Comparison of ENCODE assay signal across 25 mouse cellular contexts in the genomic region with DNA sequence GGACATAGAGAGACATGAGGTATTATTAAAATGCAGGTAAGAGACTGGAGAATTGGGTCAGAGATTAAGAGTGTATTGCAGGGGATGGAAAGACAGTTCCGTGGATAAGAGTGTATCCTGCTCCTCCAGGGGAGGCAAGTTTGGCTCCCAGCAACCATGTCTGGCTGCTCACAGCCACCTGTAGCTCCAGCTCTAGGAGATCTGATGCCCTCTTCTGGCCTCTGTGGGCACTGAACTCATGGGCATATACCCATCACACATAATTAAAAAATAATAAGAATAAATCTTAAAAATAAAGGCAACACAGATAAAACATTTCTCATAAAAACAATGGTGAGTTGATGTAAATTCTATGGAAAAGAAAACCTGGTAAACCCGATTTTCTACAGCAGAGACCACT.
DNase-seq lines count a peak whose midpoint lies in the region; ATAC-seq and TF ChIP-seq lines count a peak whose summit lies in the region.
"Had no signal": no experiment of that assay in that cellular context is flagged by ENCODE, and none has a peak within 500 bp of the region (broad histone marks: within the 10 kb centered on the region; RNA-seq: fewer than 3 reads in every experiment).

No protein-coding gene starts in this region.

- WGBS in intestine, postnatal 0 days: 82% methylated on average over 2 of the region's 2 CpGs
- WGBS in intestine, embryonic 15.5 days: 91% methylated on average over 2 of the region's 2 CpGs
- WGBS in liver, embryonic 14.5 days (ENCODE audit: insufficient replicate concordance): 56% methylated on average over 2 of the region's 2 CpGs
- 84% methylated on average over 2 of the region's 2 CpGs for WGBS in liver, embryonic 11.5 days

- H3K27me3 ChIP-seq in intestine, postnatal 0 days (replicated peaks; ENCODE audit: control insufficient read depth, insufficient read depth, low read length): no peaks in the 10 kb centered on the region
- H3K27me3 ChIP-seq in intestine, embryonic 15.5 days (replicated peaks): no peaks in the 10 kb centered on the region
- no peaks in the 10 kb centered on the region for H3K27me3 ChIP-seq in liver, embryonic 14.5 days (ENCODE audit: control insufficient read depth, insufficient read depth, low read length)
- H3K27me3 ChIP-seq in liver, embryonic 11.5 days (replicated peaks; ENCODE audit: control insufficient read depth, insufficient read depth, low read length): no peaks in the 10 kb centered on the region
- peaks cover 0 to 4% of the 10 kb centered on the region in 2 experiments; a peak in 2 of 4 replicates for H3K27me3 ChIP-seq in MEL (ENCODE audit: control insufficient read depth in 1 of 2, insufficient read depth in 2 of 2, low read length in 2 of 2)
- H3K27me3 ChIP-seq: embryonic facial prominence, embryonic 12.5 days; embryonic facial prominence, embryonic 15.5 days; hindbrain, embryonic 13.5 days had no signal

- no peaks in the 10 kb centered on the region for H3K36me3 ChIP-seq in intestine, postnatal 0 days (ENCODE audit: control insufficient read depth, insufficient read depth)
- H3K36me3 ChIP-seq in intestine, embryonic 15.5 days: no peaks in the 10 kb centered on the region
- H3K36me3 ChIP-seq in liver, embryonic 14.5 days (replicated peaks; ENCODE audit: control insufficient read depth, insufficient read depth, low read depth): no peaks in the 10 kb centered on the region
- no peaks in the 10 kb centered on the region for H3K36me3 ChIP-seq in liver, embryonic 11.5 days (ENCODE audit: control insufficient read depth, insufficient read depth, low read length)
- H3K36me3 ChIP-seq in MEL (ENCODE audit: control insufficient read depth in 1 of 2, insufficient read depth in 2 of 2, low read length in 2 of 2): no peaks in the 10 kb centered on the region
- H3K36me3 ChIP-seq: embryonic facial prominence, embryonic 12.5 days; embryonic facial prominence, embryonic 15.5 days; hindbrain, embryonic 13.5 days had no signal

- peak; percentile 58 for TF ChIP-seq RAD21 in MEL (IDR thresholded peaks at IDR 0.05; ENCODE audit: low read depth, low read length)

- no peaks in the 10 kb centered on the region for H3K4me1 ChIP-seq in intestine, postnatal 0 days (replicated peaks; ENCODE audit: control insufficient read depth, insufficient read depth, low read length)
- no peaks in the 10 kb centered on the region for H3K4me1 ChIP-seq in intestine, embryonic 15.5 days (replicated peaks)
- H3K4me1 ChIP-seq in liver, embryonic 14.5 days (replicated peaks; ENCODE audit: control insufficient read depth in 2 of 2, insufficient read depth in 2 of 2, low read length in 1 of 2): no peaks in the 10 kb centered on the region
- no peaks in the 10 kb centered on the region for H3K4me1 ChIP-seq in liver, embryonic 11.5 days (replicated peaks; ENCODE audit: control insufficient read depth, insufficient read depth, low read length)
- peaks cover 0 to 2% of the 10 kb centered on the region in 2 experiments; a peak in 1 of 4 replicates for H3K4me1 ChIP-seq in MEL (ENCODE audit: control insufficient read depth in 1 of 2, insufficient read depth in 2 of 2, low read length in 2 of 2)

- no peaks in the 10 kb centered on the region for H3K9me3 ChIP-seq in intestine, postnatal 0 days (ENCODE audit: control insufficient read depth)
- H3K9me3 ChIP-seq in intestine, embryonic 15.5 days: no peaks in the 10 kb centered on the region
- no peaks in the 10 kb centered on the region for H3K9me3 ChIP-seq in liver, embryonic 14.5 days (ENCODE audit: control insufficient read depth, low read length)
- H3K9me3 ChIP-seq in liver, embryonic 11.5 days (ENCODE audit: control insufficient read depth, low read length): no peaks in the 10 kb centered on the region
- H3K9me3 ChIP-seq in MEL (replicated peaks; ENCODE audit: insufficient read depth, low read length): no peaks in the 10 kb centered on the region
- H3K9me3 ChIP-seq: embryonic facial prominence, embryonic 12.5 days; embryonic facial prominence, embryonic 15.5 days; hindbrain, embryonic 10.5 days; hindbrain, embryonic 13.5 days had no signal

- no peak for DNase-seq in liver, embryonic 14.5 days (ENCODE audit: low read depth in 3 of 3, low spot score in 3 of 3)
- no peak for DNase-seq in liver, embryonic 11.5 days (ENCODE audit: low spot score)
- DNase-seq in MEL (ENCODE audit: low read depth, low spot score) (peak; percentile 47), MN1 (ENCODE audit: low spot score) (no peak)
- no peak for DNase-seq in frontal cortex, postnatal 10 days (ENCODE audit: low spot score in 2 of 2)
- DNase-seq: adrenal gland, adult 2 months; adrenal gland, postnatal 14 days; cerebellum, adult 11 months; cerebellum, adult 2 months; cerebellum, adult 9-11 months; cerebellum, postnatal 25 days; gastrocnemius, postnatal 10 days; gastrocnemius, postnatal 36 days; heart, adult 2 months; heart, postnatal 36 days had no signal

- no peaks in the 10 kb centered on the region for H3K79me2 ChIP-seq in MEL (ENCODE audit: control insufficient read depth, insufficient read depth, low read length, poor library complexity)

- no peak for TF ChIP-seq EP300 in liver, embryonic 14.5 days (IDR thresholded peaks at IDR 0.05; ENCODE audit: low read depth)
- no peak for TF ChIP-seq EP300 in MEL (IDR thresholded peaks at IDR 0.05; ENCODE audit: low read depth in 1 of 2, low read length in 2 of 2)

- peak; percentile 10; the same call in 1 of the 2 replicates for TF ChIP-seq CTCF in intestine, postnatal 0 days (IDR thresholded peaks at IDR 0.05; ENCODE audit: low read depth)
- TF ChIP-seq CTCF in liver, embryonic 14.5 days (IDR thresholded peaks at IDR 0.05; ENCODE audit: low read depth): 0 out of 2 replicates have a peak, but pooled peaks have one; percentile 13
- peak in 2 of 3 experiments; percentile 60 to 61; a peak in 5 of 6 replicates for TF ChIP-seq CTCF in MEL (IDR thresholded peaks at IDR 0.05 in 2 of 3, conservative IDR thresholded peaks at IDR 0.05 in 1 of 3; ENCODE audit: control insufficient read depth in 1 of 3, insufficient read depth in 1 of 3, low read depth in 2 of 3, low read length in 3 of 3, poor library complexity in 1 of 3, severe bottlenecking in 1 of 3)

- TF ChIP-seq POLR2A in MEL (IDR thresholded peaks at IDR 0.05; ENCODE audit: control insufficient read depth in 1 of 2, insufficient read depth in 1 of 2, low read depth in 1 of 2, low read length in 2 of 2, poor library complexity in 1 of 2): no peak

- no peak overlapping the region for H3K9ac ChIP-seq in intestine, postnatal 0 days (ENCODE audit: low read depth, low read length)
- H3K9ac ChIP-seq in intestine, embryonic 15.5 days: no peak overlapping the region
- no peak overlapping the region for H3K9ac ChIP-seq in liver, embryonic 14.5 days (replicated peaks)
- H3K9ac ChIP-seq in liver, embryonic 11.5 days (ENCODE audit: low read depth, low read length): no peak overlapping the region
- H3K9ac ChIP-seq in MEL (ENCODE audit: control insufficient read depth, low read depth, low read length, poor library complexity, severe bottlenecking): no peak overlapping the region
- H3K9ac ChIP-seq: embryonic facial prominence, embryonic 12.5 days; embryonic facial prominence, embryonic 15.5 days; hindbrain, embryonic 13.5 days had no signal

- no peak overlapping the region for H3K27ac ChIP-seq in intestine, postnatal 0 days (ENCODE audit: low read depth, low read length)
- no peak overlapping the region for H3K27ac ChIP-seq in intestine, embryonic 15.5 days
- no peak overlapping the region for H3K27ac ChIP-seq in liver, embryonic 14.5 days
- no peak overlapping the region for H3K27ac ChIP-seq in liver, embryonic 11.5 days (ENCODE audit: low read depth, low read length)
- H3K27ac ChIP-seq in MEL (ENCODE audit: control insufficient read depth, low read depth, low read length): no peak overlapping the region
- H3K27ac ChIP-seq: embryonic facial prominence, embryonic 12.5 days; embryonic facial prominence, embryonic 15.5 days; heart, adult 2 months; hindbrain, embryonic 10.5 days; hindbrain, embryonic 13.5 days had no signal

- ATAC-seq in intestine, postnatal 0 days: no peak
- ATAC-seq in intestine, embryonic 15.5 days: no peak
- no peak for ATAC-seq in liver, embryonic 14.5 days (ENCODE audit: insufficient read depth)
- no peak for ATAC-seq in liver, embryonic 11.5 days (replicated peaks; ENCODE audit: low FRiP score)
- ATAC-seq: CD4-positive, CD25-positive, alpha-beta regulatory T cell, adult 4 months; forebrain, embryonic 14.5 days; hindbrain, embryonic 16.5 days had no signal

- no peak overlapping the region for H3K4me3 ChIP-seq in intestine, postnatal 0 days (ENCODE audit: low read depth, low read length)
- H3K4me3 ChIP-seq in intestine, embryonic 15.5 days (replicated peaks): no peak overlapping the region
- H3K4me3 ChIP-seq in liver, embryonic 14.5 days (ENCODE audit: insufficient read depth in 1 of 2, low read depth in 2 of 2, low read length in 2 of 2): no peak overlapping the region
- H3K4me3 ChIP-seq in liver, embryonic 11.5 days (ENCODE audit: low read depth, low read length): no peak overlapping the region
- H3K4me3 ChIP-seq in MEL (ENCODE audit: control insufficient read depth in 1 of 2, insufficient read depth in 1 of 2, low read depth in 2 of 2, low read length in 2 of 2): no peak overlapping the region
- H3K4me3 ChIP-seq: embryonic facial prominence, embryonic 12.5 days; embryonic facial prominence, embryonic 15.5 days; heart, adult 2 months; hindbrain, embryonic 10.5 days; hindbrain, embryonic 13.5 days had no signal

- no peak overlapping the region for H3K4me2 ChIP-seq in intestine, postnatal 0 days (replicated peaks; ENCODE audit: low read depth)
- H3K4me2 ChIP-seq in intestine, embryonic 15.5 days (replicated peaks): no peak overlapping the region
- no peak overlapping the region for H3K4me2 ChIP-seq in liver, embryonic 14.5 days (ENCODE audit: low read depth)
- no peak overlapping the region for H3K4me2 ChIP-seq in liver, embryonic 11.5 days
- H3K4me2 ChIP-seq: embryonic facial prominence, embryonic 12.5 days; embryonic facial prominence, embryonic 15.5 days; heart, embryonic 11.5 days; hindbrain, embryonic 13.5 days had no signal

TF ChIP-seq in MEL, 35 proteins besides CTCF, POLR2A, EP300 and RAD21:
- TF ChIP-seq GATA1 (IDR thresholded peaks at IDR 0.05; ENCODE audit: low read depth, low read length) (no peak), ZC3H11A (IDR thresholded peaks at IDR 0.05; ENCODE audit: low read depth, low read length) (peak; percentile 62), SMC3 (IDR thresholded peaks at IDR 0.05; ENCODE audit: low read depth, low read length) (peak; percentile 70), MAX (IDR thresholded peaks at IDR 0.05; ENCODE audit: low read length) (no peak)

Comparison
In these comparisons a context has a peak if more than half of its experiments do, and no peak if none do; other contexts are left out.
1. CTCF ChIP-seq: peak in every context shown above with its lines; median percentile 60 in MEL; 13 in liver, embryonic 14.5 days; 10 in intestine, postnatal 0 days.